Mouse (Mus musculus): Measurements from ENCODE around the gene Cnot3.

GRCm38 (mm10) chr7:3706343-3706934 lies 61.4 kb downstream of the Cnot3 start:
- no peak for TF ChIP-seq CTCF (IDR thresholded peaks at IDR 0.05; ENCODE audit: extremely low read depth, insufficient read length, insufficient replicate concordance, low read depth, low read length)
- TF ChIP-seq POLR2A (IDR thresholded peaks at IDR 0.05; ENCODE audit: low read depth, low read length) = no peak

All from small intestine, adult 2 months (tissue).